Mouse (Mus musculus) large intestine, adult 2 months (tissue): Measurements from ENCODE around the gene Adgre1. TPM values are rescaled to one million over a fixed set of nuclear protein-coding genes. Genes with fewer than 3 reads are reported as not detected.
"Not testable (repeated sequence)": the region's sequence is repeated elsewhere in the genome, so short reads cannot be mapped to it uniquely, and the experiment has no call there.

Source experiments
- DNase-seq: peaks from one replicate; pipeline ENCODE4 v3.0.0-alpha.2; 2012; ENCODE audit warnings: low read depth, low spot score
- WGBS: fragments of 180-500 bp; shearing (Covaris S2); methylation state at CpG from one replicate; pipeline ENCODE4 v1.1.7; 2018; 5-methylcytosine and 5-hydroxymethylcytosine counted together
- polyA plus RNA-seq: library from polyadenylated mRNA; depleted of rRNA; stranded (reverse); fragments of >200 nt; gene quantifications from 2 replicates; pipeline ENCODE4 v1.2.3, GENCODE M21; 2012; rRNA removed

The Adgre1 gene
- polyA plus RNA-seq: 5.3 and 10.5 TPM in 2 replicates

GRCm38 (mm10) chr17:57358441-57358840 lies at the start of gene Adgre1:
Gene Adgre1 (plus strand): TSS chr17:57358691.
- DNase-seq: no peak
- 14% methylated on average over 1 of the region's 1 CpGs for WGBS

DNA sequence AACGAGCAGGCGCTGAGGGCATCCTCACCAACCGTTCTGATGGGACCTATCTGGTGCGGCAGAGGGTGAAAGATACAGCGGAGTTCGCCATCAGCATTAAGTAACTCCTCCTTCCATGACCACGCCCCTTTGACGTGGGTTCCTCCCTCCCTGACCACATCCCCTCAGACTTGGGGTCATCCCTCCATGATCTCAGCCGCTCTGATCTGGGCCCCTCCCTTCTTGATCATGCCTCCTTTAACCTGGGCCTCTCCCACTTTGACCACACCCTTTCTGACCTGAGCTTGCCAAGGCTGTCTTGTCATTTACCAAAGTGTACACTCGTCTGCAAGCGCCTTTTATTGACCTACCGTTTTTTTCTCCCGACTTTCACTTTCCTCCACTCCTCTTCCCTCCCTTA lies 46.7 kb upstream of the Adgre1 start:
- WGBS: 20% methylated on average over 13 of the region's 13 CpGs
- DNase-seq: peak; percentile 55

GRCm38 (mm10) chr17:57327615-57328014 lies 30.9 kb upstream of the Adgre1 start:
- 30% methylated on average over 8 of the region's 8 CpGs for WGBS
- no peak for DNase-seq

GRCm38 (mm10) chr17:57328944-57329343 lies 29.5 kb upstream of the Adgre1 start:
- WGBS: 34% methylated on average over 4 of the region's 6 CpGs
- DNase-seq: no peak

DNA sequence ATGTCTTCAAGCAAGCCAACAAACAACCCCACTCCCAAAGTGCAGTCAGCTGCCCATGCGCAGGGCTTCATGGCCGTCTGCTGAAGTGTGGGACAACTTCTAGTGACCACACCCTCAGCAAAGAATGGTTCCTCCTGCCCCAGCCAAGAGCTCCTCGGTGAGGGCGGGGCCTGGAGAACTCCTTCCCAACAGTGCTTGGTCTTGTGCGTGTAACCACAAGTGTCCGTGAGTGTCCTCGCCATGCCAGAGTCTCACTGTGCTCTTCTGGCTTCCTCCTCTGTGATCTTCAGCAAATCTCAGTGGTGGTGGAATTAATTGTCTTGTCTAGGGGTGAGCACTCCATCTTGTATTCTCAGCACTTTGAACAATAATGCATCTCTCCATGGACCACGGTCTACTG lies 27.5 kb upstream of the Adgre1 start:
- 57% methylated on average over 8 of the region's 8 CpGs for whole genome bisulfite sequencing

GRCm38 (mm10) chr17:57332241-57332640 lies 26.2 kb upstream of the Adgre1 start:
- WGBS: 69% methylated on average over 4 of the region's 4 CpGs
- no peak for DNase-seq

More for the DNA sequence above, 27.5 kb upstream of the Adgre1 start:
- DNase-seq: no peak

DNA sequence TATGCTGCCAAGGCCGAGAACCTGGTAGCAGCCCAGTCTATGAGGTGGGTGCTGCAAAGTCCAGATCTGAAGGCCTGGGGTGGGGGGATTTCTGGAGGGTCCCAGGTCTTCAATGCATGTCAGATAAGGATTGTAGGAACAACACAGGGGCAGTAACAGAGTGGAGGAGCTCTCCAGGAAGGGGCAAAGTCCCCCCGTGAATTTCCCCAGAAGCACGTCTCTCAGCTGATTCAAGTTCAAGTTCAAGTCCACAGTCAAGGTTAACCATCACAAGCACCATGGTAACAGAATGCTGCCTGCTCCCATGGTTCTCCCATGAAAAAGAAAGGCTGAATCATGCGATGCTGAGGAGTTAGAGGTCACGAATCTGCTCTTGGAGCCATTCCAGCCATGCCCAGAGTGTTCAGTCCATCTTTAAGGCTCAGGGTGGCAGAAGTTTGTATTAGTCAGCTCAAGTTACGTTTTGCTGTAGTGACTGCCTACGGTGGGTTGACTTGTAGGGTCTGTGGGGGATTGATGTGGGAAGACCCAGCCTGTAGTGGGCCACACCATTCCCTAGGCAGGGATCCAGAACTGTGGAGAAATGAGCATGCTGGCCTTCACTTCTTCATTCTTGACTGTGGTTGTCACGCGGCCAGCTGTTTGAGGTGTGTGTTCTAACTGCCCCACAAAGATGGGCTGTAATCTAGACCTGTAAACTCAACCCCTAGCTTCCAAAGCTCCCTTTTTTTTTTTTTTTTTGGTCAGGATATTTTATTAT lies 24.3 kb upstream of the Adgre1 start:
- 63% methylated on average over 9 of the region's 9 CpGs for WGBS
- no peak for DNase-seq

DNA sequence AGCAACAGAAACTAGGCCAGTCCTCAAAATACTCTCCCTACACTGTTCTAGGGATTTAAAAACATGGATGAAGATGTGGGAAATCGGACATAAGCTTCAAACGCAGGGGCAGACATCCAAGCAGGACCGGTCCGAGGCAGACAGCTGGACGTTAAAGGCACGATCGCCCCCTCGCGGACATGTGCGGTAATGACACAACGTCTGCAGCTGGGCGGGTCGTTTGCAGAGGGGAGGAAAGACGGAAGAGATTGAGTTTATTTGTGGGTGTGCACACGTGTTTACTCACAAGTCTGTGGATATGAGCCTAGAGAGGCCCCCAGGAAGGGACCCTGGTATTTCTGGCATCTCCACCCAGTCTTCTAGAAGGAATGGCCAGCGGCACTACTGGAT lies 23.7 kb upstream of the Adgre1 start:
- peak; percentile 45 for DNase-seq
- whole genome bisulfite sequencing: 5% methylated on average over 16 of the region's 16 CpGs

DNA sequence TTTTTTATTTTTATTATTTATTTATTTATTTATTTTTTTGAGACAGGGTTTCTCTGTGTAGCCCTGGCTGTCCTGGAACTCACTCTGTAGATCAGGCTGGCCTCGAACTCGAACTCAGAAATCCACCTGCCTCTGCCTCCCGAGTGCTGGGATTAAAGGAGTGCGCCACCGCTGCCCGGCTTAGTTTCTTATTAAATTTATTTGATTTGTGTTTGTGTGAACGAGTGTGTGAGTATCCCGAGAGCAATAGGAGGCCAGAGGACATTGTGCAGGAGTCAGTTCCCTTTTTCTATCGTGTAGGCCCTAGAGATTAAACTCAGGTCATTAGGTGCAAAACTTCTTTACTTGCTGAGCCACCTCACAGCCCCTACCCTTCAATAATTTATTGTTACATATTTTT lies 23.3 kb upstream of the Adgre1 start:
- 62% methylated on average over 9 of the region's 9 CpGs for WGBS
- DNase-seq: not testable (repeated sequence)

DNA sequence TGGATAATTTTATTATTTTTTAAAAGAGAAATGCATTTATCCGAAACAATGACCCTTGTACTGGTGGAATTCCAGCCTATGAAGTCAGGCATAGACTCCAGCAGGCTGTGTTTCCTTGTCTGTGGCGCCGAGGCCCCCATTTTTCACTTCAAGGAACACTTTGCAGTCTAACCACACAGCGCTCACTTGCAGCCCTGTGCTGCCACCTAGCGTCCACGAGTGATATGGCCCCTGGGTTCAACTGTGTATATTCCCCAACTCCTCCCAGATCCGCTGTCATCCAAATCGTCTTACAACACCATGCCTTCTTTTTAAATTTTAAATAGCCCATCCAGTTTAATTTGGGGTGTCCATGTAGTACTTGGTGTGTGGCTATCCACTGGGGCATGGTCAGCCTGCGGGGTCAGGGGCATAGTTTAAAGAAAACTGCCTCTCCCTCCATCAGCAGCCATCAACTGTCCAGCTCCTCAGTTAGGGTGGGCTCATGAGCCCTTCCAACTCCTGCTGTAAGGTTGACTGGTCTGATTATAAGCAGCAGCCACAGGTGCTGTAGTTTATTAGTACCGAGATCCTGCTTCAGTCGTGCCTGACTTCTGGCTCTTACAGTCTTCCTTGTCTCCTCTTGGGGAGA lies 22.7 kb upstream of the Adgre1 start:
- DNase-seq: peak; percentile 75
- WGBS: 7% methylated on average over 11 of the region's 11 CpGs

DNA sequence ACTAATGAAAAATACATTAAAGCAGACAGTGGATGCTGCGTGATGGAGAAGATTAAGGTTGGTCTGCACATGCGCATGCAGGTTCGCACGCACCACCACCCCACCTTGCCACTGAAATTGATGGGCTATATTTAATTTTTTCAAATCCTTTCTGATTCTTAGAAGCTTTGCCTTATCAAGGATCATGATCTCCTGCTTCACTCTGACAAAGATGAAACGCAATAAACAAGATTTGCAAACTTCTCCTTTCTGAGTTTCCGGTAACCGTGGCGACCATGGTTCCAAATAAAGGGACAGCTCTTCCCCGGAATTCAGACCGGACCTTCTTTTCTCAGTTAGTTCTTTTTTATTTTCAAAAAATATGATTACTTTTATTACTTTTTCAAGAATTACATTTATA lies 20.5 kb upstream of the Adgre1 start:
- DNase-seq: no peak
- 71% methylated on average over 10 of the region's 10 CpGs for WGBS

DNA sequence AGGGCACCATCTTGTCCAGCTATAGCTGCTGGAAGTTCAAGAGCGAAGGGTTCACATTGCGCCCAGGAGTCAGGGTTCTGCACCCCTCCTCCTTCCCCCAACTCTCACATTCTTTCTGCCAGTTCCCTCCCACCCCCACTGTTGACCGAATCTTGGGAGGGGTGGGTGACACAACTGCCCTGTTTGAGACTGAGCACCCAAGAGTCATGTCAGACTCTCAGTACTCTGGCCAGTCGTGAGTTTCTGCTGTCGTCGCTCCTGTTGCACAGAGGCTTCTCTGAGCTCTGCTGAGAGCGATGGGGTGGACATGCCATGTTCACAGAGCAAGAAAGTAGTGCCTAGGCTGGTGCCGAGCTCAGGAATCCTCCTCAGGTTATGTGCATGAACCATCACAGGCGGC lies 19.2 kb upstream of the Adgre1 start:
- 68% methylated on average over 9 of the region's 9 CpGs for WGBS
- DNase-seq: no peak

DNA sequence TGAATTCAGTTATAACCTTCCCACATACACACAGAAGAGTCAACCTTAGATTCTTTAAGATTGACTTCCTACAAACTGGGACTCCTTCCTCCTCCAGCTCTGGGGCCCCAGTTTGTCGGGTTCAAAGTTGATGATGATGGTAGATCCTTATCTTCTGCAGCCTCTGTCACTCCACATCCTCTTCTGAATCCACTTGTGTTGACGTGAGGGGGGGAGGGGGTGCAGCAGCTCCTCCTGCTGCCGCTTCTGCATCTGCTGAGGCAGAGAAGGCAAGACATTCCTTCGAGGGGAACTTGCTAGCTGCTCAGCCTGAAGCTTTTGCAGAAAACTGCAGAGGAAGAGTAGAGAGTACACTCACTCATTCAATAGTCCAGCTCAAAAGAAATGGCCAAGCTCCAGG lies 16.9 kb upstream of the Adgre1 start:
- no peak for DNase-seq
- WGBS: 68% methylated on average over 4 of the region's 4 CpGs

GRCm38 (mm10) chr17:57344029-57344707 lies 14.3 kb upstream of the Adgre1 start:
- no peak for DNase-seq
- WGBS: 61% methylated on average over 2 of the region's 2 CpGs

- DNase-seq: no peak
- WGBS: 53% methylated on average over 6 of the region's 6 CpGs
These were observed 11.5 kb upstream of the Adgre1 start for GRCm38 (mm10) chr17:57347017-57347416.

- WGBS: 66% methylated on average over 2 of the region's 2 CpGs
- no peak for DNase-seq
These were observed 10.7 kb upstream of the Adgre1 start for GRCm38 (mm10) chr17:57347781-57348180.

- no peak for DNase-seq
- WGBS: 64% methylated on average over 5 of the region's 5 CpGs
These were observed 9.4 kb upstream of the Adgre1 start for GRCm38 (mm10) chr17:57349067-57349466.

GRCm38 (mm10) chr17:57350212-57350611 lies 8.3 kb upstream of the Adgre1 start:
- WGBS: 84% methylated on average over 5 of the region's 5 CpGs
- no peak for DNase-seq

DNA sequence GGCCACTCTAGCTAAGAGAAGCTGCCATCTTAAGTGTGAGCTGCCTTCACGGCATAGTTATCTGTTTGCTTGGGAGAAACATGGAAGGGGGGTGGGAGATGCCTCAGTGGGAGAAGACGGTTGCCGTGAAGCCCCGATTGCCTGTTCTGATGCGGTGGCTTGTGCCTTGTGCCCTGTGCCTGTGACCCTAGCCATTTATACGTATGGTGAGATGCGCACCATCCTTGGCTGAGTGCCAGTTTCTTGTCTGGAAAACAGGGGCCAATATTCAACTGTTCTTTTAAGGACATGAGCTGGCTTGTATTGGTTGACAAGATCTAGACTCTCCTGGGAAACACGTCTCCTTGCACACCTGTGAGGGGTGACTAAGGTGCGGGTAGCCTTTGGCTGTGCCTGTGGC lies 7.4 kb upstream of the Adgre1 start:
- 86% methylated on average over 9 of the region's 9 CpGs for WGBS

GRCm38 (mm10) chr17:57359485-57360241 lies 1.2 kb downstream of the Adgre1 start:
- DNase-seq: no peak
- 82% methylated on average over 11 of the region's 11 CpGs for WGBS

More for the DNA sequence above, 7.4 kb upstream of the Adgre1 start:
- no peak for DNase-seq
